Mouse (Mus musculus): ENCODE measurements around the gene Trmt10c. TPM values are rescaled to one million over a fixed set of nuclear protein-coding genes. Genes with fewer than 3 reads are reported as not detected.
"Not testable (repeated sequence)": the region's sequence is repeated elsewhere in the genome, so short reads cannot be mapped to it uniquely, and the experiment has no call there.

The Trmt10c gene
- polyA plus RNA-seq, 1 experiment from 2014 or later, result 23.1 TPM

DNA sequence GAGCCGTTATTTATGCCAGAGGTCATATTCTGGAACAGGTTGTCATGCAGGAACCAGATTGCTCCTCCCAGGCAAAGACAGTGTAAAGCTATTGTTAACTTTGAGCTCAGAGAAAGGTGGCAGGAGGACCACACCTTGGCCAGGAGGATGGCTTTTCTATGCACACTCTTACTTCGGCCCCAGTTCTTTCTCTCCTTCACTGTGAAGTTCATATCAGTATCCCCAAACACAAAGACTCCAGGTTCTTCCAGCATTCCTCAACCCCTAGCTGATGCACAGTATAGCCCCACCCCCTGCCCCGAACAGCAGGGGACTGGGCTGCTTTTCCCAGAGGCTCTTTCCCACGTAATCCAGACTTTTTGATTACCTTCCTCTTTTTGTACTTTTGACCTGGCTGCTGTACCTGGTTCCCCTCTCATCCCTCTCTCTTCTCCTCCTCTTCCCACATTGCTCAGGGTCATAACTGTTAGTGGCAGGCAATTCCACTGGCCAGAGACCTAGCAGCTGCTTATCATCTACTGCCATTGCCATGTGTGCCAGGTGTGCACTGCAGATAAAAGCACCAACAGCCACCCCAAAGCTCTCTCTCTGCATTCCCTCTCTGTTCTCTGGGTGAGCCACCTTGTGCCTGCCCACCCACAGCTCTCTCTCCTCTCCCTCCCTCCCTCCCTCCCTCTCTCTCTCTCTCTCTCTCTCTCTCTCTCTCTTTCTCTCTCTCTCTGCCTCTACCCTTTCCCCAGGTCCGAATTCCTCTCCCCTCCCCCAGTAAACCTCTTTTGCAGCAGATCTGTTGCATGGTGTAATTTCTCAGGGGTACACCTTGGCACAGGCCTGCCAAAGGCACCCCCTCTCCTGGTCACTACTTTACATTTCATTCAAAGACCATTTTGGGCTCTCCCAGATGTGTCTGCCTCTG is 34.0 kb upstream of the Trmt10c start:
- Histone ChIP-seq H3K27me3 (no peaks in the 10 kb centered on the region; the same call in 1 of the 2 replicates), H3K4me1 (replicated peaks) (peaks cover 13% of the 10 kb centered on the region), H3K27ac (replicated peaks) (no peak overlapping the region), H3K36me3 (no peaks in the 10 kb centered on the region), H3K4me2 (no peak overlapping the region), H3K9me3 (no peaks in the 10 kb centered on the region), H3K4me3 (no peak overlapping the region), H3K9ac (no peak overlapping the region; the same call in 1 of the 2 replicates)
- WGBS, result 44% methylated on average over 5 of the region's 5 CpGs
- no peak for ATAC-seq (ENCODE audit: low read depth)

DNA sequence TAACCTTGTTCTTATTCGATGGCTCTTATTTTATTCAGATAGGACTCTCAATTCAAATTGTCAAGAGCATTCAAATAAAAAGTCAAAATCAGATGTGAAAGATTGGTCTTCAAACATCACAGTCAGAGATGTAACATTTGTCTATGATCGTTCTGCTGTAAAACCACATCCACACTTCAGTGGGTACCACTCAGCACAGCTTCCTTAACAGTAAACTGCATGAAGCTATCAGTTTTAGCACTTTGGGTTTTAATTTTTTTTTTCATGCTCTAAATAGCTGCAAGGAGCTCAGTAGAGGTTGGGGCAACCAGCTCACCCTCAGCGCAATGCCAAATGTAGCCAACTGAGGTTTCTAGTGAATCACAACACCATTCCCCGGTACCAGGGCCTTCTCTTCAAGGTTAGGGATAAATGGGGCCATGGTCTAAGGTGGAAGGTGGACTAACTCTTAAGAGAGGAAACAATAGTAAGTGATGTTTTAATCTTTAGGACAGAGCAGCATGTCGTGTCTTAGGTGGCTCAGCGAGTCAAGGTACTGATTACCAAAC is 31.0 kb upstream of the Trmt10c start:
- no peak overlapping the region for H3K9ac ChIP-seq
- no peaks in the 10 kb centered on the region; the same call in 1 of the 2 replicates for H3K4me1 ChIP-seq (replicated peaks)
- 93% methylated on average over 6 of the region's 6 CpGs for WGBS
- H3K9me3 ChIP-seq, result no peaks in the 10 kb centered on the region
- H3K27me3 ChIP-seq, result no peaks in the 10 kb centered on the region; the same call in 1 of the 2 replicates
- H3K27ac ChIP-seq (replicated peaks), result no peak overlapping the region
- no peak for ATAC-seq (ENCODE audit: low read depth)
- H3K4me2 ChIP-seq, result no peak overlapping the region
- no peaks in the 10 kb centered on the region for H3K36me3 ChIP-seq
- no peak overlapping the region for H3K4me3 ChIP-seq

DNA sequence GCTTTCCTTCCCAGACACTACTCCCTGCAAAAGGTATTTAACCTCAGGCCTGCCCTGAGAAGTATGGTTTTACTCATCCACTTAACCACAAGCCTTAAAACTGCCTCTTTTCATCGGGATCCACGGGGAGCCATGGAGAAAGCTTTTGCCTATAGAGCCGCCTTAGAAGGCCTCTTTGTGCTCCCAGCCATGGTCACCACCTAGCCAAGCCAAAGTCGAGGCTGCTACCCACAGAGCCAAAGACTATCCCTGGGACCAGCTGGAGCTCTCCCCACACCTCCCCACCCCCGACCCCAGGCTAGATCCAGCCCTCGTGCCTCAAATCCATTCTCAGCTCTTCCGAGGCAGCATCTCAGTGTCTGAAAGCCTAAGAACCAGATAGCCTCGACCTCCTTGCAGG is 28.5 kb upstream of the Trmt10c start:
- Histone ChIP-seq H3K9ac (no peak overlapping the region), H3K27me3 (no peaks in the 10 kb centered on the region), H3K4me3 (no peak overlapping the region), H3K36me3 (no peaks in the 10 kb centered on the region), H3K4me1 (replicated peaks) (no peaks in the 10 kb centered on the region; the same call in 1 of the 2 replicates), H3K9me3 (no peaks in the 10 kb centered on the region), H3K4me2 (no peak overlapping the region), H3K27ac (replicated peaks) (no peak overlapping the region)
- ATAC-seq (ENCODE audit: low read depth), result no peak
- 49% methylated on average over 8 of the region's 8 CpGs for WGBS

DNA sequence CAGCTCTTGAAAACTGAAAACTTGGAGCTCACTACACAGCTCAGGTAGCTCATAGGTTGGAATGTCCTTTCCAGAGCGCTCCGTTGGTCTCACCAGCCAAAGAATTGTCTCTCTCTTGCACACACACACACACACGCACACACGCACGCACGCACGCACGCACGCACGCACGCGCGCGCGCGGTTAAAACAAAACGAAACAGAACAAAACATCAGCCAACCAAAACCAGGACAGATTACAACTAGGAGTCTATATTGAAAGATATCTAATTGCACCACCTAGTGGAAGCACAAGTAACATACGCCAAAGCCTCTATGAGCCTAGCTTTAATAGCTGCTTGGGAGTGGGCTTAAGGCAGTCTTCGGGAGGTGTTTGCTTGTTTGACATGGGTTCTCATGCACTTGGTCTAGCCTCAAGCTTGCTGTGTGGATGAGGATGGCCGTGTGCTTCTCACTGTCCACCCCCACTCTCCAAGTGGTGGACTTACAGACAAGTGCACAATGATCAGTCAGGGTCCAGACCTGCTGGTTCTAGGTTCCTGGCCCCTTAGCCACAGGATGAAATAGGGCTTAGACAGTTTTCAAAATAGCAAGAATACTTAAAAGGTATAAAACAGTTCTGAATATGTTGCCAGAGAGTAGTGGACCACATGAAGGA is 26.8 kb upstream of the Trmt10c start:
- Histone ChIP-seq H3K9ac (peak overlapping the region; percentile 55; the same call in 1 of the 2 replicates), H3K36me3 (no peaks in the 10 kb centered on the region), H3K4me3 (peak overlapping the region; percentile 33), H3K4me2 (peak overlapping the region; percentile 63), H3K4me1 (replicated peaks) (no peaks in the 10 kb centered on the region; the same call in 1 of the 2 replicates), H3K9me3 (no peaks in the 10 kb centered on the region), H3K27me3 (no peaks in the 10 kb centered on the region), H3K27ac (replicated peaks) (0 out of 2 replicates have a peak overlapping the region, but pooled peaks have one; percentile 49)
- ATAC-seq (ENCODE audit: low read depth), result peak; percentile 90
- WGBS, result 6% methylated on average over 20 of the region's 20 CpGs

DNA sequence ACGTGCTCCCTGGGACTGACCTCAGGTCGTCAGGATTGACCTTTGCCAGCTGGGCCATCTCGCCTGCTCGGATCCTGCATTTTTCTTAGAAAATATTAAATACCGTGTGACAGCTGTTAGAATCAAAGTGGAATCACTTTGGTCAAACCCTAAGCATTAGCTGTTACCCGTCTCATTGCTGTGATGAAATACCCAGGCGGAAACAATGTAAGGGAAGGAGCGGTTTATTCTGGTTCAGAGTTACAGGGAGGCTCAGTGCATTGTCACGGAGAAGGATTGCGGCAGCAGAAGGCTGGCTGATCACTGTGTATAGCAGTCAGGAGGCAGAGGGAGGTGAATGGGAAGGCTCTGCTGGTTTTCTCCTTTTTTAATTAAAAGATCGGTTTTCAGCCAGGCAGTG is 25.4 kb upstream of the Trmt10c start:
- Histone ChIP-seq H3K36me3 (no peaks in the 10 kb centered on the region), H3K9me3 (no peaks in the 10 kb centered on the region), H3K4me2 (no peak overlapping the region), H3K4me1 (replicated peaks) (no peaks in the 10 kb centered on the region; the same call in 1 of the 2 replicates), H3K9ac (peak overlapping the region; percentile 22; the same call in 1 of the 2 replicates), H3K4me3 (no peak overlapping the region), H3K27me3 (no peaks in the 10 kb centered on the region), H3K27ac (replicated peaks) (no peak overlapping the region)
- WGBS, result 58% methylated on average over 11 of the region's 11 CpGs
- no peak for ATAC-seq (ENCODE audit: low read depth)

DNA sequence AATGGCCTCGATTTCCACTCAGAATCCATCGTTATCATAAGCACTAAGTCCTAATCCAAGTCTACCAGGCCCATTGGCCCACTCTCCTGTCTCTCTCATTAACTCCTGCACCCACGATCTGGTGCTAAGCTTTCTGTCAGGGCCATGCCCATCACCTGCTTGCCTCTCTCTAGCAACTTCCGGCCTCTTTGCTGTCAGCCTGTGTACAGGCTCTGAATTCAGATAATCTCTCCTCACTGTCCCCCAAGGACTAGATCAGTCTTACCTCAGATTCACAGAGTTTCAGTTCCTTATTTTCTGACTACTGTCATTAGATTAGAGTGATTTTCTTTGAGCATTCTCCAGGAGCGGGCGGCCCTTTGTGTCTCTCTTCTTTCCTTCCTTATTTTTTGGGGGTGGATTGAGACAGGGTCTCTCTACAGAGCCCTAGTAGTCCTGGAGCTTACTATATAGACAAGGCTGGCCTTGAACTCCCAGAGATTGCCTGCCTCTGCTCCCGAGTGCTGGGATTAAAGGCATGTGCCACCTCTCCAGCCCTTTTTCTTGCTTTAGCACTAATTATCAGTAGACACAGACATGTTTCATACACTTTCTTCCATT is 24.5 kb upstream of the Trmt10c start:
- Histone ChIP-seq H3K27me3 (no peaks in the 10 kb centered on the region), H3K4me3 (no peak overlapping the region), H3K27ac (replicated peaks) (no peak overlapping the region), H3K4me2 (no peak overlapping the region), H3K36me3 (no peaks in the 10 kb centered on the region), H3K9me3 (no peaks in the 10 kb centered on the region), H3K4me1 (replicated peaks) (no peaks in the 10 kb centered on the region; the same call in 1 of the 2 replicates), H3K9ac (no peak overlapping the region)
- WGBS, result 79% methylated on average over 7 of the region's 7 CpGs
- ATAC-seq (ENCODE audit: low read depth), result no peak

DNA sequence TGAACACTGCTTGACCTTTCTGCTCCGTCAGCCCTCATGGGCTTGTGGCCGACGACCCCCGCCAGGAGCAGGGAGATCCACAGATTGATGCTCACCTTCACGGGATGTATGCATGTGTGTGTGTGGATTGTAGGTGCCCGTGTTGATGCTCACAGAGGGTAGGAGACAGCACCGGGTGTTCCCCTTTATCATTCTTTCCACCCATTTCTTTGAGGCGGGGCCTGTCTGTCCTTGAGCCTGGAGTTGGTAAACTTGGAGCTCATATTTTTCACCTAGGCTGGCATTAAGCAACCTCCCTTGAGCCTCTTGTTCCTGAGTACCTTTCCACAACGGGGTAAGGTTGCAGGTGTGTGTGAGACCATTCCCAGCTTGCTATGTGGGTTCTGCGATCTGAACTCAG is 20.5 kb upstream of the Trmt10c start:
- no peak overlapping the region for H3K4me3 ChIP-seq
- no peak for ATAC-seq (ENCODE audit: low read depth)
- H3K36me3 ChIP-seq, result no peaks in the 10 kb centered on the region
- 78% methylated on average over 10 of the region's 10 CpGs for WGBS
- H3K4me2 ChIP-seq, result no peak overlapping the region
- no peak overlapping the region for H3K27ac ChIP-seq (replicated peaks)
- H3K9ac ChIP-seq, result no peak overlapping the region
- H3K27me3 ChIP-seq, result no peaks in the 10 kb centered on the region
- no peaks in the 10 kb centered on the region for H3K4me1 ChIP-seq (replicated peaks)
- no peaks in the 10 kb centered on the region for H3K9me3 ChIP-seq

DNA sequence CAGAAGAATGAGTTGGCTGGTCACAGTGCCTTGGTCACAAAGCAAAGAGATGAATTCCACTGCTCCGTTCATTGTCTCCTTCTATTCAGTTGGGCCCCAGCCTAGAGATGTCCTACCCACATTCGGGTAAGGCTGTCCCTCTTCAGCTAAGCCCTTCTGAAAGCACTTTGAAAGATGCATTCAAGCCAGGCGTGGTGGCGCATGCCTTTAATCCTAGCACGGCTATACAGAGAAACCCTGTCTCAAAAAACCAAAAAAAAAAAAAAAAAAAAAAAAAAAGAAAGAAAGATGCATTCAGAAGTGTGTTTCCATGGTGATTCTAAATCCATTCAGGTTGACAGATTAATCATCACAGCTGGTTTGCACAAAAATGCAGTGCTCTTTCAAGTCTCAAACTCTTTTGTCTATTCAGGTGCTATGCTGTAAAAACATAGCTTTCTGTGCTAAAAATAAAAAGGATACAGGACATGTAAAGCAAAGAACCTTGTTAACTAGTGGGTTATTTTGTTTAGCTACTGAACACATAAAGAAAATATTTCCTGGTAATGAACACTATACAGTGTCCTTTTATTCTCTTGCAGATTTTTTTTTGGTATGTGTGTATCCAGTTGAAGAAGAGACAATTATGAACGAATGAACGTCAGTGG is 19.4 kb upstream of the Trmt10c start:
- no peaks in the 10 kb centered on the region for H3K4me1 ChIP-seq (replicated peaks)
- no peak for ATAC-seq (ENCODE audit: low read depth)
- H3K36me3 ChIP-seq, result no peaks in the 10 kb centered on the region
- no peak overlapping the region for H3K9ac ChIP-seq
- H3K27ac ChIP-seq (replicated peaks), result no peak overlapping the region
- 26% methylated on average over 7 of the region's 7 CpGs for WGBS
- H3K27me3 ChIP-seq, result no peaks in the 10 kb centered on the region
- no peaks in the 10 kb centered on the region for H3K9me3 ChIP-seq
- H3K4me3 ChIP-seq, result no peak overlapping the region
- H3K4me2 ChIP-seq, result no peak overlapping the region

DNA sequence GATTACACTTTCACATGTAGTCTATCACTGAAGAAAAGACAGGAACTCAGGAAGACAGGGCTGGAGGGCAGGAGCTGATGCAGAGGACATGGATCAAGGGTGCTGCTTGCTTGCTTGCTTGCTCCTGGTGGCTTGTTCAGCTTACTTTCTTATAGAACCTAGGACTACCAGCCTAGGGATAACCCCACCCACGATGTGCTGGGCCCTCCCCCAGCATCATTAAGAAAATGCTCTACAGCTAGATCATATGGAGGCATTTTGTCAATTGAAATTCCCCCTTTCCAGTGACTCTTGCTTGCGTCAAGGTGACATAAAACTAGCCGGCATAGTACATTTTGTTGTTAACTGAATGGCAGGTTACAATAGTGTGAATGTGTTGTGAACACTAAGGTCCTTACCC is 18.3 kb upstream of the Trmt10c start:
- Histone ChIP-seq H3K4me1 (replicated peaks) (no peaks in the 10 kb centered on the region), H3K27ac (replicated peaks) (no peak overlapping the region), H3K9ac (no peak overlapping the region), H3K4me2 (no peak overlapping the region), H3K4me3 (no peak overlapping the region), H3K36me3 (no peaks in the 10 kb centered on the region), H3K27me3 (no peaks in the 10 kb centered on the region), H3K9me3 (no peaks in the 10 kb centered on the region)
- no peak for ATAC-seq (ENCODE audit: low read depth)
- 87% methylated on average over 3 of the region's 3 CpGs for WGBS

DNA sequence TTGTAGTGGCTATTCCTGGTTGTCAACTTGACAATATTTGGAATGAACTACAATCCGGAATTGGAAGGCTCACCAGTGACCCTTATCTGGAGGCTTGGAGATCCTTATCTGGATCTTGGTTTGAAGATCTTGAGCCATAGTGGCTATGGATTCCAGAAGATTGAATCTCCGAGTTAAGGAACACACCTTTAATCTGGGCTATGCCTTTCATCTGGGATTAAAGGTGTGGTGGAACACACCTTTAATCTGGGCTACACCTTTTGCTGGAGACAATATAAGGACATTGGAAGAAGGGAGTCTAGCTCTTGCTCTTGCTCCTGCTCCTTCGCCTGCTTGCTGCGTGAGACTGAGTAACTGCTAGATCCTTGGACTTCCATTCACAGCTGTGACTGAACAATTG is 10.4 kb upstream of the Trmt10c start, which contains the start of gene Senp7:
Gene Senp7 (plus strand): TSS at position 301 of the 400 bp plus-strand sequence.
- ATAC-seq (ENCODE audit: low read depth); H3K27me3 ChIP-seq; H3K4me3 ChIP-seq; H3K9ac ChIP-seq; H3K4me1 ChIP-seq (replicated peaks); H3K9me3 ChIP-seq; H3K4me2 ChIP-seq; H3K27ac ChIP-seq (replicated peaks); H3K36me3 ChIP-seq: not testable (repeated sequence)
- WGBS, result no CpG with 5 or more reads among the region's 4 CpGs

DNA sequence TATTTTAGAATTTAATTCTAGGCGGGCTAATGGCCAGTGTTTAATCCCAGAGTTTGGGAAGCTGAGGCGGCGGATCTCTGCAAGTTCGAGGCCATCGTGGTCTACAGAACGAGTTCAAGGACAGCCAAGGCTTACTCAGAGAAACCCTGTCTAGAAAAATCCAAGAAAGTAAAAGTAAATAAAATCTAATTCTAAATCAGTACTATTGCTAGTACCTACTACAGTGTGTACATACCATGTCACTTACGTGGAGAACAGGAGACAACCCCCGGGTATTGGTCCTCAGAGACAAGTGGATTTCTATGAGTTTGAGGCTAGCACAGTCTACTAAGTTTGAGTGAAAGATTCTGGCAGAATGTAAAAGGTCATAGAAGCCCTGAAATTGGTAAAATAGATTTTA is 471 bp upstream of the Trmt10c start:
- H3K36me3 ChIP-seq, result peaks cover 16% of the 10 kb centered on the region
- 37% methylated on average over 8 of the region's 8 CpGs for WGBS
- H3K9me3 ChIP-seq, result no peaks in the 10 kb centered on the region
- H3K27ac ChIP-seq (replicated peaks), result peak overlapping the region; percentile 86
- peak overlapping the region; percentile 67 for H3K4me2 ChIP-seq
- H3K27me3 ChIP-seq, result no peaks in the 10 kb centered on the region
- peak; percentile 48 for ATAC-seq (ENCODE audit: low read depth)
- peak overlapping the region; percentile 81 for H3K9ac ChIP-seq
- H3K4me3 ChIP-seq, result peak overlapping the region; percentile 69
- H3K4me1 ChIP-seq (replicated peaks), result peaks cover 18% of the 10 kb centered on the region

Measured in neural tube, embryonic 13.5 days (tissue).